Mouse (Mus musculus) CH12.LX (cell line): Measurements from ENCODE around the gene Exog.

Source experiments
- BHLHE40 ChIP-seq: IDR thresholded peaks from 2 replicates; pipeline ENCODE4 v1.6.1; 2011; ENCODE audit warnings: mild to moderate bottlenecking, low read depth, low read length, improper control_type of control experiment
- CTCF ChIP-seq, 2 experiments: IDR thresholded peaks in 1 of 2; conservative IDR thresholded peaks in 1 of 2; 2 replicates each; pipeline ENCODE4 v1.5.1; 2011 to 2012; ENCODE audit warnings: low read depth in 2 of 2, low read length in 2 of 2, improper control_type of control experiment in 1 of 2, inconsistent platforms in 1 of 2, mild to moderate bottlenecking in 1 of 2, moderate library complexity in 1 of 2
- HCFC1 ChIP-seq: IDR thresholded peaks from 2 replicates; pipeline ENCODE4 v1.6.1; 2012; ENCODE audit warnings: low read depth, mild to moderate bottlenecking, inconsistent platforms, low read length, improper control_type of control experiment
- MAX ChIP-seq: IDR thresholded peaks from 2 replicates; pipeline ENCODE4 v1.6.1; 2011; ENCODE audit warnings: low read length, improper control_type of control experiment
- MXI1 ChIP-seq: IDR thresholded peaks from 2 replicates; pipeline ENCODE4 v1.6.1; 2011; ENCODE audit warnings: mild to moderate bottlenecking, low read depth, low read length, improper control_type of control experiment
- MYC ChIP-seq: IDR thresholded peaks from 2 replicates; pipeline ENCODE4 v1.6.1; 2011; ENCODE audit warnings: low read depth, mild to moderate bottlenecking, improper control_type of control experiment, low read length
- POLR2A ChIP-seq: IDR thresholded peaks from 2 replicates; pipeline ENCODE4 v1.6.1; 2011; ENCODE audit warnings: low read depth, mild to moderate bottlenecking, improper control_type of control experiment, low read length
- POLR2AphosphoS2 ChIP-seq: IDR thresholded peaks from 2 replicates; pipeline ENCODE4 v1.6.1; 2011; ENCODE audit warnings: low read depth, low read length, improper control_type of control experiment
- RCOR1 ChIP-seq: conservative IDR thresholded peaks from 2 replicates; pipeline ENCODE4 v1.6.1; 2012; ENCODE audit warnings: low read depth, mild to moderate bottlenecking, inconsistent platforms, low read length, improper control_type of control experiment
- TCF12 ChIP-seq: IDR thresholded peaks from 2 replicates; pipeline ENCODE4 v1.6.1; 2014; ENCODE audit warnings: low read depth, mild to moderate bottlenecking, inconsistent platforms, low read length, improper control_type of control experiment
- USF1 ChIP-seq: IDR thresholded peaks from 2 replicates; pipeline ENCODE4 v1.6.1; 2014; ENCODE audit warnings: low read depth, mild to moderate bottlenecking, inconsistent platforms, low read length, improper control_type of control experiment
- ZMIZ1 ChIP-seq: IDR thresholded peaks from 2 replicates; pipeline ENCODE4 v1.6.1; 2012; ENCODE audit warnings: low read depth, mild to moderate bottlenecking, inconsistent platforms, low read length, improper control_type of control experiment

- TF ChIP-seq CTCF (conservative IDR thresholded peaks at IDR 0.05 in 1 of 2, IDR thresholded peaks at IDR 0.05 in 1 of 2; ENCODE audit: low read depth in 2 of 2, low read length in 2 of 2) (no peak), BHLHE40 (no peak), ZMIZ1 (no peak), MYC (no peak), HCFC1 (no peak), POLR2A (no peak), MXI1 (no peak), USF1 (no peak), TCF12 (no peak), MAX (no peak), POLR2AphosphoS2 (no peak), RCOR1 (no peak)
Measured at GRCm38 (mm10) chr9:119425217-119425975, 19.3 kb upstream of the Exog start.
